Mouse (Mus musculus) stomach, postnatal 0 days (tissue): Measurements from ENCODE around the gene Dbi.

Source experiments
- CTCF ChIP-seq: IDR thresholded peaks from 2 replicates; pipeline ENCODE4 v1.5.1; 2016; ENCODE audit warnings: antibody characterized with exemption, low read depth, mild to moderate bottlenecking, moderate library complexity
- EP300 ChIP-seq: optimal IDR thresholded peaks from 2 replicates; pipeline ENCODE3; 2016; ENCODE audit warnings: antibody characterized with exemption

GRCm38 (mm10) chr1:120077746-120078410 is 43.0 kb downstream of the Dbi start:
- TF ChIP-seq CTCF (no peak), EP300 (no peak)
